Mouse (Mus musculus) right cerebral cortex, postnatal 10 days (tissue): Measurements from ENCODE around the gene 6030408B16Rik.
"Not testable (repeated sequence)": the region's sequence is repeated elsewhere in the genome, so short reads cannot be mapped to it uniquely, and the experiment has no call there.

Source experiments
- DNase-seq, 2 experiments: peaks; one replicate each; pipeline ENCODE4 v3.0.0; 2021; ENCODE audit warnings: low spot score in 2 of 2

6030408B16Rik gene

GRCm38 (mm10) chr15:101321126-101321525 lies 28.1 kb downstream of the 6030408B16Rik start:
- DNase-seq: no peak

- no peak for DNase-seq
These were observed 29.1 kb downstream of the 6030408B16Rik start for GRCm38 (mm10) chr15:101322106-101322505.

GRCm38 (mm10) chr15:101322640-101323039 lies 29.6 kb downstream of the 6030408B16Rik start:
- DNase-seq: no peak

- no peak for DNase-seq
These were observed 30.5 kb downstream of the 6030408B16Rik start for GRCm38 (mm10) chr15:101323511-101323910.

GRCm38 (mm10) chr15:101324409-101324808 lies 31.4 kb downstream of the 6030408B16Rik start:
- not testable (repeated sequence) for DNase-seq

- DNase-seq: no peak
These were observed 33.1 kb downstream of the 6030408B16Rik start for GRCm38 (mm10) chr15:101325991-101326534.

GRCm38 (mm10) chr15:101327282-101327681 lies 34.3 kb downstream of the 6030408B16Rik start:
- DNase-seq: peak; percentile 85 to 92

GRCm38 (mm10) chr15:101328876-101329563 lies 36.0 kb downstream of the 6030408B16Rik start:
- DNase-seq: no peak

- no peak for DNase-seq
These were observed 36.5 kb downstream of the 6030408B16Rik start for GRCm38 (mm10) chr15:101329564-101329892.

- DNase-seq: no peak
These were observed 38.1 kb downstream of the 6030408B16Rik start for GRCm38 (mm10) chr15:101331090-101331489.

- no peak for DNase-seq
These were observed 39.4 kb downstream of the 6030408B16Rik start for GRCm38 (mm10) chr15:101332370-101332769.

GRCm38 (mm10) chr15:101333165-101333564 lies 40.2 kb downstream of the 6030408B16Rik start:
- DNase-seq: no peak

- no peak for DNase-seq
These were observed 40.6 kb downstream of the 6030408B16Rik start for GRCm38 (mm10) chr15:101333648-101334047.

GRCm38 (mm10) chr15:101336474-101337174 lies 43.6 kb downstream of the 6030408B16Rik start:
- DNase-seq: no peak

- no peak for DNase-seq
These were observed 45.3 kb downstream of the 6030408B16Rik start for GRCm38 (mm10) chr15:101338359-101338758.

GRCm38 (mm10) chr15:101339537-101339936 lies 46.5 kb downstream of the 6030408B16Rik start:
- peak; percentile 90 to 94 for DNase-seq

GRCm38 (mm10) chr15:101341797-101342515 lies 48.9 kb downstream of the 6030408B16Rik start:
- peak; percentile 61 to 68 for DNase-seq
